Mouse (Mus musculus) hindbrain, embryonic 10.5 days (tissue): ENCODE measurements around the gene Kdelc2. TPM values are rescaled to one million over a fixed set of nuclear protein-coding genes. Genes with fewer than 3 reads are reported as not detected.

Source experiments
- DNase-seq: peaks from one replicate; pipeline ENCODE4 v3.0.0-alpha.2; 2017; ENCODE audit warnings: low spot score
- H3K27ac ChIP-seq: fragments of 300-500 bp; sonication (generic); 2 replicates; pipeline ENCODE4 v1.5.1; 2016; ENCODE audit warnings: mild to moderate bottlenecking, moderate library complexity
- H3K27me3 ChIP-seq: fragments of 300-500 bp; sonication (generic); 2 replicates; pipeline ENCODE4 v1.6.1; 2016; ENCODE audit warnings: mild to moderate bottlenecking; ENCODE audit not compliant: poor library complexity, insufficient read depth, severe bottlenecking
- H3K36me3 ChIP-seq: fragments of 300-500 bp; sonication (generic); 2 replicates; pipeline ENCODE4 v1.6.1; 2016; ENCODE audit warnings: mild to moderate bottlenecking, moderate library complexity
- H3K4me1 ChIP-seq: fragments of 300-500 bp; sonication (generic); replicated peaks from 2 replicates; pipeline ENCODE4 v1.6.1; 2016; ENCODE audit warnings: mild to moderate bottlenecking
- H3K4me3 ChIP-seq: fragments of 300-500 bp; sonication (generic); 2 replicates; pipeline ENCODE4 v1.5.1; 2016; ENCODE audit warnings: mild to moderate bottlenecking, moderate library complexity
- H3K9me3 ChIP-seq: fragments of 300-500 bp; sonication (generic); 2 replicates; pipeline ENCODE4 v1.6.1; 2016; ENCODE audit warnings: mild to moderate bottlenecking, moderate library complexity
- WGBS: fragments of 180-500 bp; shearing (Covaris S2); methylation state at CpG from one replicate; pipeline ENCODE4 v1.1.7; 2016; 5-methylcytosine and 5-hydroxymethylcytosine counted together
- polyA plus RNA-seq: library from polyadenylated mRNA; unstranded; fragments of >200 nt; fragmentation: Nextera tagmentation; extraction: Ambion mirVana; gene quantifications from 2 replicates; pipeline ENCODE4 v1.2.1, GENCODE M21; 2016

Gene Kdelc2
- polyA plus RNA-seq, 1 experiment from 2014 or later, result 8.6 TPM

DNA sequence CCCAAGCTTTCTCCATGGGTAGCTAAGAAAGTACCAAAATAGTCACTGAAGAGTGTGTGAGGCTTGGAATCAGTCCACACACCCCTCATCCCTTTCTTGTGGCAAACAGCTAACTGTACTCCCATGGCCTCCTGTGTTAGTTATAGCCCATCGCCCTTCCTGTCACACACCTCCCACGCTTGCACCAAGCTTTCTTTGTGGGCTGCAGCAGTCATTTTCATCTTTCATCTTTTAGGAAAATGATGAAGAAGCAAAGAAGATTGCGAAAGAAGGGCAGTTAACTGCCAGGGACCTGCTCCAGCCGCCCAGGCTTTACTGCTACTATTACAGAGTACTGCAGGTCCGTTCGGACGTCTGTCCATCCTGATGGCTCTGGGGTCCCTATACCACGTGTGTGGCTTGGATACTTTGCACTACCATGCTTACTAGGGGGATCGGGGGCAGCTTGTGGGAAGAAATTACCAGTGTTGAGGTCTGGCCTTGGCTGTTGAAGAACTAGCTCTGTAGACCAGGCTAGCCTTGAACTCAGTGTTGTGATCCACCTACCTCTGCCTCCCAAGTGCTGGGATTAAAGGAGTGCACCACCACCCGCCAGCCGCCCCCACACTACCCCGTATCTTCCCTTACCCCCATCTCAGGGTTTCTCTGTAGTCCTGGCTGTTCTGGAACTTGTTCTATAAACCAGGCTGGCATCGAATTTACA is 14.0 kb downstream of the Kdelc2 start:
- H3K27ac ChIP-seq, result 0 out of 2 replicates have a peak overlapping the region, but pooled peaks have one; percentile 23
- 82% methylated on average over 13 of the region's 13 CpGs for WGBS
- no peak for DNase-seq
- no peaks in the 10 kb centered on the region for H3K27me3 ChIP-seq
- H3K9me3 ChIP-seq, result no peaks in the 10 kb centered on the region
- peaks cover 7% of the 10 kb centered on the region; the same call in 1 of the 2 replicates for H3K4me1 ChIP-seq
- no peak overlapping the region for H3K4me3 ChIP-seq
- no peaks in the 10 kb centered on the region for H3K36me3 ChIP-seq

DNA sequence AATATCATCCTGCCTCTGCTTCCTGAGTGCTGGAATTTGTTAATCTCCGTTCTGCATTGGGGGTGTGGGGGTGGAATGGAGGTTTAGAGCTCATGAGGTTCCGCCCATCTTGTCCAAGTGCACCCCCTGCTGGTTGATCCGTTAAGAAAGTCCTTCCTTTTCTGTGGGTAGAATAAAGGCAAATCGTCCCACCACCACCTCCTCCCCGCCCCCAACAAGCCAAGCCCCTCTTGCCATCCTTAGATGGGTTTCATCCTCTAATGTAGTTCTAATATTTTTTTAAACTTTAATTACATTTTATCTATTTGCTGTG is 14.5 kb downstream of the Kdelc2 start:
- 10% methylated on average over 5 of the region's 5 CpGs for WGBS
- DNase-seq, result peak; percentile 58
- Histone ChIP-seq H3K36me3 (no peaks in the 10 kb centered on the region), H3K27me3 (no peaks in the 10 kb centered on the region), H3K27ac (no peak overlapping the region), H3K4me3 (no peak overlapping the region), H3K4me1 (peaks cover 7% of the 10 kb centered on the region; the same call in 1 of the 2 replicates), H3K9me3 (no peaks in the 10 kb centered on the region)

DNA sequence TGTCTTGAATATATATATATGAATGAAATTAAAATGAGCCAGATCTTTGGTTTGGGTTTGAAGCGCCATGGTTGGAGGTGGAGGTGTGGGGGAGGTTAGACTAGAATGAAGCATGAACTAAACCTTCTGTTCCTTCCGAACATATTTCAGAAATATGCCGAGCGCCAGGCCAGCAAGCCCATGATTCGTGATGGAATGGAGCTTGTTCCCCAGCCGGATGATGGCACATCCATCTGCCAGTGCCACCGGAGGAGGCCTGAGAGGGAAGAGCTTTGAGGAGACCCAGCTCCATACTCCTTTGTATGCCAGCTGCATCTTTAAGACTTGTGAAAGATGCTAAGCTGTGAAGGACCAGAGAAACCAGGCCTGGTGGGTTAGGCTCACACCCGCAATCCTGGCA is 15.7 kb downstream of the Kdelc2 start:
- H3K27ac ChIP-seq, result no peak overlapping the region
- H3K4me3 ChIP-seq, result no peak overlapping the region
- no peak for DNase-seq
- H3K36me3 ChIP-seq, result no peaks in the 10 kb centered on the region
- no peaks in the 10 kb centered on the region for H3K9me3 ChIP-seq
- peaks cover 9% of the 10 kb centered on the region for H3K4me1 ChIP-seq
- 96% methylated on average over 8 of the region's 8 CpGs for WGBS
- H3K27me3 ChIP-seq, result no peaks in the 10 kb centered on the region

DNA sequence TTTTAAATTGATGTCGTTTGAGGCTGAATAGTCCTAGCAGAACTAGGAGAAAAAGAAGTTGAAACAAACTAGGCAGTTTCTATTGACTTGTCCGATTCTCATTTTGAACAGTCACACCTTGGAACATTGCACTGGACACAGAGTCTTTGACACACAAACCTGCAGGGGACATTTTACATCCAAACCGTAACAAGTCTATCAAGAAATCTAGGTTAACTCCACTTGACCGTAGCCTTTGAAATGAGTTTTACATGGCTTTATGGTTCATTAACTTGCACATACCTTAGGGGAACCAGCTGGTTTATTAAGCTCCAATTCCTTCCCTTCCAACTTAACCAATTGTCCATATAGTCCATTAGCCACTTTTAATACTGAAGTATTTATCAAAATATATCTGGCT is 16.9 kb downstream of the Kdelc2 start:
- WGBS, result 95% methylated on average over 4 of the region's 4 CpGs
- Histone ChIP-seq H3K36me3 (no peaks in the 10 kb centered on the region), H3K27me3 (no peaks in the 10 kb centered on the region)

DNA sequence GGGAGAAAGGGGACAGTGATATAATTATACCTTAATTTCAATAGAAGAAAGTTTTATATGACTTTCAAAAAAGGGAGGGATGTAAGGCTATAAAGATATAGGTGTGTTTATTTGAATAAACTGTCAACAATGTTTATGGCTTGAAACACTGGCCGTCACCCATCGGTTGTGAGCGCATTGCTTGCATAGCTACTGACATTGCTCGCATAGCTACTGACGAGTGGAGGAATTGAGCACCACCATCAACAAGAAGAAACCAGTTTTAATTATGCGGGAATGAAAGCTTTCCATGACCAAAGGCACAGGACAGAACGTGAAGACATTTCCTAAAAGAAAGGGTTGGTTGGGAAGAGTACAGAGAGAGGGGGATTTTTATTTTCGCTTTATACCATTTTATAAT is 17.3 kb downstream of the Kdelc2 start:
- Histone ChIP-seq H3K27me3 (no peaks in the 10 kb centered on the region), H3K4me1 (peaks cover 22% of the 10 kb centered on the region), H3K4me3 (no peak overlapping the region), H3K36me3 (no peaks in the 10 kb centered on the region), H3K27ac (no peak overlapping the region), H3K9me3 (no peaks in the 10 kb centered on the region)
- DNase-seq, result no peak
- 85% methylated on average over 8 of the region's 8 CpGs for WGBS

More for the DNA sequence above, 16.9 kb downstream of the Kdelc2 start:
- H3K9me3 ChIP-seq, result no peaks in the 10 kb centered on the region
- no peak overlapping the region for H3K27ac ChIP-seq
- DNase-seq, result no peak
- H3K4me1 ChIP-seq, result peaks cover 20% of the 10 kb centered on the region
- no peak overlapping the region for H3K4me3 ChIP-seq

DNA sequence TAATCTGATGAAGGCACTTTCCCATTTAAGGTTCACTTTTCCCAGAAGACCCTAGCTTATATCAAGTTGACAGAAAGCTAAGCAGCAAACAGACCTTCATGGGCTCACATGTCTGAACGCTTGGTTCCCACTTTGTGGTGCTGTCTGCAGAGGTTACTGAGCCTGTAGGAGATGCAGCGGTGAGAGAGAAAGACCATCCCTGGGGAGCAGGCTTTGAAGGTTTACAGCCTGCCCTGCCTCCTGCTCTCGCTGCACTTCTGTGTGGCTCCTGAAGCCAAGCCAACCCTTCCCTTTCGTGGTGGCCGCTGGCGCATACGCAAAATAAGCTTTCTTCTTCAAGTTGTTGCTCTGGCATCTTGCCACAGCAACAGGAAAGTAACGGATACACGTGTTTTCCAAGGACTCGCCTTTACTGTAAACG is 18.5 kb downstream of the Kdelc2 start, which contains the start of gene 4930550C14Rik:
Gene 4930550C14Rik (plus strand): TSS at position 35 of the 421 bp plus-strand sequence.
- DNase-seq, result no peak
- WGBS, result 31% methylated on average over 11 of the region's 11 CpGs

DNA sequence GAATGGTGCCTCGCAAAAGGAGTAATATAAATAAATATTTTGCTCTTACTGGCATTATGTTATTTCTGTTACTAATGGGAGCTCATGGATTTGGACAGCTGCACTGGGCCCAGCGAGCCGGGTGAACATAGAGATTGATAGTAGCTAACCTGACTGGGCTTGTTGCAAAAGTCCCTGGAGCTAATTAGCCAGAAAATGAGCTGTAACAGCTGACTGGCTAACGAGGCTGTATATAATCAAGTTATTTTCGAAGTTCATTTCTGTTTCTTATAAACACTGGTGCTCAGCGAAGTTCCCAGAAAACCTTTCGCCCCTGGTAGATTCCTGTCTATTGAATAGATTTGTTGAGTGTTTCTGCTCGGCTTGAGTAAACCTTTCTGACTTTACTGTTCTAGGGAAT is 19.2 kb downstream of the Kdelc2 start:
- H3K9me3 ChIP-seq, result no peaks in the 10 kb centered on the region
- H3K27me3 ChIP-seq, result no peaks in the 10 kb centered on the region
- 85% methylated on average over 8 of the region's 8 CpGs for WGBS
- H3K4me1 ChIP-seq, result peaks cover 22% of the 10 kb centered on the region
- H3K4me3 ChIP-seq, result no peak overlapping the region
- 0 out of 2 replicates have a peak overlapping the region, but pooled peaks have one; percentile 56 for H3K27ac ChIP-seq
- H3K36me3 ChIP-seq, result no peaks in the 10 kb centered on the region
- no peak for DNase-seq

More for the DNA sequence above, 18.5 kb downstream of the Kdelc2 start, which contains the start of gene 4930550C14Rik:
- no peak within 1 kb of the TSS for H3K4me3 ChIP-seq
- 0 out of 2 replicates have a peak within 1 kb of the TSS, but pooled peaks have one; percentile 56 for H3K27ac ChIP-seq
- no peaks in the 10 kb centered on the region for H3K36me3 ChIP-seq
- no peaks in the 10 kb centered on the region for H3K9me3 ChIP-seq
- peaks cover 22% of the 10 kb centered on the region for H3K4me1 ChIP-seq
- H3K27me3 ChIP-seq, result no peaks in the 10 kb centered on the region

DNA sequence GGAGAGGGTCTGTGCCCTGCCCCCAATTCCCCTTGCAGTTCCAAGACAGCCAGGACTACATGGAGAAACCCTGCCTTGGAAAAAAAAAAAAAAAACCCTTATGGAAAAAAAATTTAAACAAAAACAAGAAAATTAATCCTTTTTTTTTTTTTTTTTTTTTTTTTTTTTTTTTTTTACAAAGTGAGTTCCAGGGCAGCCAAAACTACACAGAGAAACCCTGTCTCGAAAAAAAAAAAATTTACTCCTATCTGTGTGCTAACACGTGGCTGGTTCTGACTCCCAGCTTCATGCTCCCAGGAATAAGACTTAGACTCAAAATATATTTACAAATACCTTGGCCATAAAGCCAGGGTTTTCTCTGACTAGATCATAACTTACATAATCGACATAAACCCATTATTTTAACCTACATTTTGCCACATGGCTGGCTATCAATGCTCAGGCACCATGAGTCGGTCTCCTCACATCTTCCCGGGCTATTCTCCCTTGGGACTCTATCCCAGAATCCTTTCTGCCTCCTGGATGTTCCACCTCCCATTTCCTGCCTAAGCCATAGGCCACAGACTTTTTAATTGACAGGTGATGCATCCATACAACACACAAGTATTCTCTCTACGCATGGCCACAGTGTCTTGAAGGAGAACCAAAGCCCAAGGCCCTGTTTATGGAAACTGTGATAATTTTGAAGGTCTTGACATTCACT is 20.4 kb downstream of the Kdelc2 start:
- H3K36me3 ChIP-seq, result no peaks in the 10 kb centered on the region
- H3K4me3 ChIP-seq, result 0 out of 2 replicates have a peak overlapping the region, but pooled peaks have one; percentile 53
- H3K9me3 ChIP-seq, result no peaks in the 10 kb centered on the region
- DNase-seq, result no peak
- H3K27ac ChIP-seq, result peak overlapping the region; percentile 90
- 82% methylated on average over 6 of the region's 6 CpGs for WGBS
- H3K27me3 ChIP-seq, result no peaks in the 10 kb centered on the region
- peaks cover 22% of the 10 kb centered on the region for H3K4me1 ChIP-seq

DNA sequence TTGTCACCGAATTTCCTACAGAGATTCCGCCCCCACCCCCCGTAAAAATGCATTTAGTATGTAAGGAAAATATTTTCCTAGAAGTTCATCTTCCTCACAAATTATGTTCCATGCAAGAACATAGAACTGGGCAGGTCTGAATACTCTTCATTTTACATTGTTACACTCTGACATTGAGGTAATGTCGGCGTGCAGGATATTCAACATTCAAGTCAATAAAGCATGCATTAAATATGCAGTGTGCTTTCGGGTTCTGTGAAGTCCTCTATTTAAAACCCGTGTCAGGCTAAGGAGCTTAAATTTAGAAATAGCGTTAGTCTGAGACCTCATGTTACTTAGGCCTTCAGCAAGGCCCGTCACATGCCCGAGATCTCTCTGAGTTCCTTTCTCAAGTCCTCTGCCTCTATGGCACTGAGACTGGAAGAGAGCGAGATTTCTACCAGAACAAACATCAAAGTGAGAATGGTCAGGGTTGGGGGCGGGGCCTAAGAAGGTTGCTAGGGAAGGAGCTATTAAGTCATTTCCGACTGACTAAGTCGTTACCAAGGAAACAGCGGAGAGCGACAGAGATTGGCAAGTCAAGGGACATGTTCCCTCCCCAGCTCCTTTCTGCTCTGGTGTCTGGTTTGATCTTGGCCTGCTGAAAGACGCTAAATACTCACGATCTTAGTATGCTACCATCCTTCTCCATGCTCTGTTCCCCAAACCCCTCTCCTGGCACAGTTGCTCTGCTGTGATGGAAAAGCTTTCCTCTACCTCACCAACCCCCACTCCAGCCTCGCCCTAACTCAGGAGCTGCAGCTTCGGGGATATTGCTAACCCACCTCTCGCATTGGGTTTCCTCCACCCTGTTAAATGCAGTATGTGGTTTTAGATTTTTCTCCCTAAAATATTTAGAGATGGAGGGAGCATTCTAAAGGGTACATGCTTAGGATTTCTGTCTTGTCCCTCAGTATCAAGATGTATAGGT is 21.2 kb downstream of the Kdelc2 start:
- 28% methylated on average over 21 of the region's 21 CpGs for WGBS
- H3K4me1 ChIP-seq, result peaks cover 22% of the 10 kb centered on the region
- no peaks in the 10 kb centered on the region for H3K36me3 ChIP-seq
- peak overlapping the region; percentile 90 for H3K27ac ChIP-seq
- DNase-seq, result peak; percentile 88
- no peaks in the 10 kb centered on the region for H3K27me3 ChIP-seq
- H3K4me3 ChIP-seq, result peak overlapping the region; percentile 53
- H3K9me3 ChIP-seq, result no peaks in the 10 kb centered on the region

DNA sequence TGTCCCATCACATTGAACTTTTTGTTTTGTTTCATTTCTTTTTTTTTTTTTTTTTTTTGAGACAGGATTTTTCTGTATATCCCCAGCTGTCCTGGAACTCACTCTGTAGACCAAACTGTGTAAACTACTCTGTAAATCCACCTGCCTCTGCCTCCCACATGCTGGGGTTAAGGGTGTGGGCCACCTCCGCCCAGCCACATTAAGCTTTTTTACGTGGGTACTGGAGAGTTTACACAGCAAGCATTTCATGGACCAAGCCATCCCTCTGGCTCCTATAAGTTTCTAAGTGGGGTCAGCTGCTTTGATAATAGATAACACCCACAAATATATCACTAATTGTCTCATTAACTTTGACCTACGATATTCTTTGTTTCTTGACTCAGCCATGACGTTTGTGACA is 24.7 kb downstream of the Kdelc2 start:
- Histone ChIP-seq H3K4me3 (no peak overlapping the region), H3K27ac (no peak overlapping the region), H3K27me3 (no peaks in the 10 kb centered on the region), H3K4me1 (peaks cover 15% of the 10 kb centered on the region), H3K9me3 (no peaks in the 10 kb centered on the region), H3K36me3 (no peaks in the 10 kb centered on the region)
- 88% methylated on average over 4 of the region's 4 CpGs for WGBS
- no peak for DNase-seq

DNA sequence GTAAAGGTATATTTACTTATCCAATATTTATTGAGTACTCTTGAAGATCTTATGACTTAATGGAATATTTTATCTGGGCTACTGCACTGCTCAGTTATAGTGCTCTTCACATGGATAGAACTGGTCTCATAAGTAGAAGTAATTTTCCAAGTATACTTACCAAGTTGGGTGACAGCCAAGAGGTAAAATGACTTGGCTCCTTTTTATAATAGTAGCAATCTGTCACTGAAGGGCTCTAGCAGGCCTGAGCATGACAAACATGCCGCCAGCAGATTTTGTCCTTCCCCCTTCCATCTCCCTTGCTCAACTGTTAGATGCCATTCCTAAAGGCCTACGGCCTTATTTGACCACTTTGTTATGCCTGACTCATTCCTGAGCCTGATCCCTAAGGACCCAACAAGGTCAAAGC is 25.1 kb downstream of the Kdelc2 start:
- Histone ChIP-seq H3K27me3 (no peaks in the 10 kb centered on the region), H3K9me3 (no peaks in the 10 kb centered on the region), H3K36me3 (no peaks in the 10 kb centered on the region), H3K4me1 (peaks cover 15% of the 10 kb centered on the region), H3K4me3 (no peak overlapping the region), H3K27ac (no peak overlapping the region)
- WGBS, result 83% methylated on average over 2 of the region's 2 CpGs
- DNase-seq, result no peak

DNA sequence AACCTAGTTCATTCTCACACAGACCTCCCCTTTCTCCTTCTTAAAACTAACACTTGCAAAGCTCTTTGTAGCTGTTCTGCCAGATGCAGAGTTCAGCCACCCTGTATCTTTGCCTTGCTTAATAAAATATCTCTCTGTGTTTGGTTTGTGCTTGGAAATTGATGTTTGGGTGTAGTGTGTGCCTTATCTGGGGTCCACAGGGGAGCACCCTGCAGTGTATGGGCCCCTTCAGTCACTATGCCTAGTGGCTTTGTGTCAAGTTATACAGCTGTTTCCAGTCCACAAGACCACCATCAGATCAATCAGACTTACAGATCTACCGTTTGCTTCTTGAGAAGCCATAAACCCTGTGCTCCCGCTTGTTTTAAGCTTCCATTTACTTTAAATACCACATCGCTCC is 25.6 kb downstream of the Kdelc2 start:
- H3K4me1 ChIP-seq, result peaks cover 14% of the 10 kb centered on the region
- no peaks in the 10 kb centered on the region for H3K9me3 ChIP-seq
- H3K27me3 ChIP-seq, result no peaks in the 10 kb centered on the region
- 93% methylated on average over 3 of the region's 3 CpGs for WGBS
- H3K36me3 ChIP-seq, result no peaks in the 10 kb centered on the region
- H3K4me3 ChIP-seq, result no peak overlapping the region
- no peak for DNase-seq
- no peak overlapping the region for H3K27ac ChIP-seq
